Mouse (Mus musculus) stomach, embryonic 16.5 days (tissue): ENCODE results near the gene Auts2. TPM values are rescaled to one million over a fixed set of nuclear protein-coding genes. Genes with fewer than 3 reads are reported as not detected.

Experiments used
- ATAC-seq: fragments of 200-750 bp; cut with Nextera tagmentation; 2 replicates; pipeline ENCODE4 v1.8.0; 2017; ENCODE audit warnings: moderate number of reproducible peaks, moderate TSS enrichment; ENCODE audit not compliant: insufficient read depth, low FRiP score
- H3K27ac ChIP-seq: fragments of 300-500 bp; sonication (generic); 2 replicates; pipeline ENCODE4 v1.5.1; 2014; ENCODE audit warnings: low read length
- H3K27me3 ChIP-seq: fragments of 300-500 bp; sonication (generic); 2 replicates; pipeline ENCODE4 v1.6.1; 2014; ENCODE audit warnings: low read length, control low read depth, mixed read lengths; ENCODE audit not compliant: control insufficient read depth, insufficient read depth
- H3K36me3 ChIP-seq: fragments of 300-500 bp; sonication (generic); 2 replicates; pipeline ENCODE4 v1.6.1; 2014; ENCODE audit warnings: low read length; ENCODE audit not compliant: control insufficient read depth, insufficient read depth
- H3K4me1 ChIP-seq: fragments of 300-500 bp; sonication (generic); 2 replicates; pipeline ENCODE4 v1.6.1; 2014; ENCODE audit warnings: low read length, control low read depth, mixed read lengths; ENCODE audit not compliant: control insufficient read depth, insufficient read depth
- H3K4me2 ChIP-seq: fragments of 300-500 bp; sonication (generic); 2 replicates; pipeline ENCODE4 v1.6.1; 2014; ENCODE audit warnings: low read depth, low read length, mixed read lengths
- H3K4me3 ChIP-seq: fragments of 300-500 bp; sonication (generic); replicated peaks from 2 replicates; pipeline ENCODE4 v1.5.1; 2014; ENCODE audit warnings: mild to moderate bottlenecking, low read length
- H3K9ac ChIP-seq: fragments of 300-500 bp; sonication (generic); 2 replicates; pipeline ENCODE4 v1.6.1; 2014; ENCODE audit warnings: low read length
- H3K9me3 ChIP-seq: fragments of 300-500 bp; sonication (generic); replicated peaks from 2 replicates; pipeline ENCODE4 v1.6.1; 2016; ENCODE audit warnings: low read length, control low read depth; ENCODE audit not compliant: control insufficient read depth
- WGBS: fragments of 180-500 bp; shearing (Covaris S2); extraction: QIAGEN DNeasy Blood & Tissue Kit; methylation state at CpG from one replicate; pipeline ENCODE4 v1.1.7; 2014; 5-methylcytosine and 5-hydroxymethylcytosine counted together
- polyA plus RNA-seq: library from polyadenylated mRNA; unstranded; fragments of >200 nt; fragmentation: Nextera tagmentation; extraction: Ambion mirVana; gene quantifications from 2 replicates; pipeline ENCODE4 v1.2.1, GENCODE M21; 2015

Gene Auts2
- polyA plus RNA-seq, 1 experiment from 2014 or later = 20.1 TPM

DNA sequence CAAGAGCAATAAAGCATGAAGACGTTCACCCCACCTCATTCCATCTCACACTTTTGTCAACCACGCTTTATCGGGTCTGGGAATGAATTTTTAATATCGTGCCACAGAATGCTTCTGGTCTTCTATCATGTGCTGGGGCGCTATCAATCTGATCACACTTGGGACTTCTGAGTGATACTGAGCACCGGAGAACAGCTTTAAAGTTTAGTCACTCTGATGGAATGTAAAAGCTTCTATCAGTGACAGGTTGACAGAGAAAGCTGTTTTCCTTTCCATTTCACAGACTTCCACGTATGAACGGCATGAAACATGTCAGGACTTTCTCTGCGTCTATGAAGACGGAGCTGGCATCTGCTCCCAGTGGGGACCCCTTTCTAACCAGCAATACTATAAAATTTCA lies 739.5 kb downstream of the Auts2 start:
- Histone ChIP-seq H3K27me3 (no peaks in the 10 kb centered on the region), H3K9me3 (no peaks in the 10 kb centered on the region), H3K9ac (no peak overlapping the region), H3K4me2 (no peak overlapping the region), H3K4me1 (no peaks in the 10 kb centered on the region; the same call in 1 of the 2 replicates), H3K36me3 (no peaks in the 10 kb centered on the region), H3K27ac (no peak overlapping the region), H3K4me3 (no peak overlapping the region)
- ATAC-seq = no peak
- 67% methylated on average over 10 of the region's 10 CpGs for WGBS

DNA sequence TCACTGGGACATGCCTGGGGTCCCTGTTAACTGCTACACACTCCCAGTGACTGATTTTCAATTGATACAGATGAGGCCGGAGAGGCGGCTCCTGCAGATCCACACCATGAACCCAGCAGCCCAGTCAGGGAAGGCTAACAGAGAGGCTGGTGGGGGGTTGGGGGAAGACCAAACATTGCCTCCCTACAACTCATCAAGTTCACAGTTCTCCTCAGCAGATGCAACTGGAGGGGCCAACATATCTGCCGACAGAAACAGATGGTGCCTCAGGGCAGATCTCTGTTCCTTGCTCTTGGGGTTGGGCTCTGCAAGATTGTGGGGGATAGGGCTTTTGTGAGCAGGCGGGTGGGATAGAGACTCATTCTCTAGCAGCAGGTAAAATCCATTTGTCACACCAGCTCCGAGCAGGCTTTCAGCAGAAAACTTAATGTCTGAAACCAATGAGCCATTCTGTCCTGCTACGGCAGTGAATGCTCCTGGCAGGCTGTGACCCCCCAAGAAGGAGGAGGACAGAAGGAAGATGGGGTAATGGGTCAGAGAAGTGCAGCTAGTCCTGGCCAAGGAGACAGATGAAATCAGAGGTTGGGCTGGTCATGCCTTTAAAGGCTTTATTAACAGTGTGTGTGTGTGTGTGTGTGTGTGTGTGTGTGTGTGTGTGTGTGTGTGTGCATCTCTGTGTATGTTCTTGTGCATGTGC lies 740.7 kb downstream of the Auts2 start:
- no peak overlapping the region for H3K4me2 ChIP-seq
- H3K9me3 ChIP-seq = no peaks in the 10 kb centered on the region
- H3K27ac ChIP-seq = no peak overlapping the region
- H3K4me3 ChIP-seq = no peak overlapping the region
- H3K36me3 ChIP-seq = no peaks in the 10 kb centered on the region
- H3K9ac ChIP-seq = no peak overlapping the region
- no peak for ATAC-seq
- H3K27me3 ChIP-seq = no peaks in the 10 kb centered on the region
- WGBS = 52% methylated on average over 6 of the region's 6 CpGs
- H3K4me1 ChIP-seq = no peaks in the 10 kb centered on the region; the same call in 1 of the 2 replicates

DNA sequence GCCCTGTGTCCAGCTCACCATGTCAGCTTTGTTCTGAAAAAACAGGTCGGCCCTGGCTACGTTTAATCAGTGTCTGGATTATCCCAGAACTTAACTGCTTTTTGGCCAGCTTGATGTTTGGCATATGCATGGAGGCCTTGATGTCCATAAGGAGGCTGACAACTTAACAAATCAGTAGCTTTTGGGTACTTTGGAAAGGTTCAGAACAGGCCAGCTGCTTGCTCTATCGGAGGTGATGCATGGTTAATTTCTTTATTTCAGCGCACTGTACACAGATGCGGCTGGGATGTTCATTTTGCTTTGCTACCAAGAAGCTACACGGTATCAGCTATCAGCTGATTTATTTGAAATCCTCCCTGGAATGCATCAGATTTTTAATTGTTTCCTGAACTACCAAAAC lies 741.2 kb downstream of the Auts2 start:
- no peaks in the 10 kb centered on the region for H3K27me3 ChIP-seq
- no peak overlapping the region for H3K9ac ChIP-seq
- H3K27ac ChIP-seq = no peak overlapping the region
- H3K4me1 ChIP-seq = no peaks in the 10 kb centered on the region; the same call in 1 of the 2 replicates
- H3K4me2 ChIP-seq = no peak overlapping the region
- no peak for ATAC-seq
- H3K9me3 ChIP-seq = no peaks in the 10 kb centered on the region
- H3K4me3 ChIP-seq = no peak overlapping the region
- 65% methylated on average over 6 of the region's 6 CpGs for WGBS
- no peaks in the 10 kb centered on the region for H3K36me3 ChIP-seq

DNA sequence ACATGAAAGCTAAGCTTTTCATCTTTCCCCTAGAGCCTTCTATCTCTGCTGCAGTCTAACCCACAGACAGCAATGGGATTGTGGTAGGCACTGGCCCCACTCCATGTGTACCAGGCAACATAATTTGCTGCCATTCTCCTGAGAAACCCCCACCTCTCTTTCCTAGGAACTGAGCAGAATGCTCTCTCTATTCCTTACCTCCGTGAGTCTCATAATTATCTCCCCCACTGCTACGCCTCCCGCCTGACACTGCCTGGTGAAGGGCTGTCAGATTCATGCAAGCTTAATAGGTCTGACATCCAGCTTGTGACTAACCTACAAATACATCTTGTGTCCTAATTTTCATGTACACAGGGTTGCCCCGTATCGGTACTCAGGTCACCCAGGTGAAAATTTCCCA lies 744.8 kb downstream of the Auts2 start:
- no peak overlapping the region for H3K9ac ChIP-seq
- H3K27ac ChIP-seq = no peak overlapping the region
- H3K4me1 ChIP-seq = no peaks in the 10 kb centered on the region; the same call in 1 of the 2 replicates
- no peaks in the 10 kb centered on the region for H3K36me3 ChIP-seq
- H3K9me3 ChIP-seq = no peaks in the 10 kb centered on the region
- no peak for ATAC-seq
- H3K4me2 ChIP-seq = no peak overlapping the region
- no peak overlapping the region for H3K4me3 ChIP-seq
- H3K27me3 ChIP-seq = no peaks in the 10 kb centered on the region
- 90% methylated on average over 5 of the region's 5 CpGs for WGBS

DNA sequence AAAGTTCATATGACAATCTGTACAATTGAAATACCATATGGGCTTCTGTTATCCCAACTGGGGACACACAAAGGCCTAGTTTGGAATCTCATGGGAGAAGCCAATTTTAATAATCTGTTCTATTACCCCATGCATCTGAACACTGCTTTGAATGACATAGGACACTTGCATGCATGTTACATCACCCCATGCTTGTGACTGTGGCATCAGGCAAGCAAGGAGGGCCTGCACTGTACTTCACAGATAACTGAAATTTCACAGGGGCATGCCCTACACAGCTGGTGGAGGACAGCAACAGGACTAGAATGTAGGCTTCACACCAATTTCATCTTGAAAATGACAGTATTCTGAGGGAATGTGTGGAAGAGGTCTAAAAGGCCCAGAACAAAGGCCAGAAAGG lies 746.1 kb downstream of the Auts2 start:
- H3K4me3 ChIP-seq = no peak overlapping the region
- no peaks in the 10 kb centered on the region for H3K9me3 ChIP-seq
- H3K27me3 ChIP-seq = no peaks in the 10 kb centered on the region
- H3K36me3 ChIP-seq = no peaks in the 10 kb centered on the region
- no peaks in the 10 kb centered on the region for H3K4me1 ChIP-seq
- H3K27ac ChIP-seq = no peak overlapping the region
- H3K4me2 ChIP-seq = no peak overlapping the region
- no peak overlapping the region for H3K9ac ChIP-seq
- ATAC-seq = no peak

DNA sequence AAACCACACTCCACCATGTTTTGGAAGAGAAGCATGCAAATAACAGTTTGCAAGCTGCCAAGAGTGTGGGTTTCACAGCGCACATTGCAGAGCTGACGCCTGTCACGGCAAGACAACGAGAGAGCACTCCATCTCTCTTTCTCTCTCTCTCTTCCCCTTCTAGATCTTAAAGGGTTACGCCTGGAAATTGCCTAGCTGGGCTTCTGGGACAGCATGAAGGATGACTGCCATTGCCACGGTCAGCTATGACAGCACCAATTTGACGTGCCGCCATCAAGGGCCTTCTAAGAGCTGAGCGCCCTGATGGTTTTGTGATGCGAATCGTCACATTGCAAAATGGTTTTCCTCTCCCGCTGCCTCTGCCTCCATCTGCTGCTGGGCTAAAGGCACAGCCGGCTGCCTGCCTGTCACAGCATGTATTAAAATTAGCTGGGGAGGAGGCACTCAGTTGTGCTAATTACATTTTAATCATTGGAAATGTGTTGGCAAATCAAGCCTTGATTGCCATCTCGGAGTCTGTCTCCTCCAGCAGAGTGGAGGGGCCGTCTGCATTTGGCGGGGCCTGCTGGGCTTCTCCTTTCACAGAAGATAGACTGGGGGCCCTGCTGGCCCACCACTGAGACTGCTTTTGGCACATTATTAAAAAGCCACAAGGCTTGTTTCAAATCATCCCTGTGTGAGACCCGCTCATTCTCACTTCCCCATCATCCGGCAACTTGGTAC lies 748.6 kb downstream of the Auts2 start:
- Histone ChIP-seq H3K4me1 (no peaks in the 10 kb centered on the region), H3K27ac (no peak overlapping the region), H3K4me3 (no peak overlapping the region), H3K9me3 (no peaks in the 10 kb centered on the region), H3K36me3 (no peaks in the 10 kb centered on the region), H3K27me3 (no peaks in the 10 kb centered on the region), H3K9ac (no peak overlapping the region), H3K4me2 (no peak overlapping the region)
- 62% methylated on average over 18 of the region's 18 CpGs for WGBS
- no peak for ATAC-seq

DNA sequence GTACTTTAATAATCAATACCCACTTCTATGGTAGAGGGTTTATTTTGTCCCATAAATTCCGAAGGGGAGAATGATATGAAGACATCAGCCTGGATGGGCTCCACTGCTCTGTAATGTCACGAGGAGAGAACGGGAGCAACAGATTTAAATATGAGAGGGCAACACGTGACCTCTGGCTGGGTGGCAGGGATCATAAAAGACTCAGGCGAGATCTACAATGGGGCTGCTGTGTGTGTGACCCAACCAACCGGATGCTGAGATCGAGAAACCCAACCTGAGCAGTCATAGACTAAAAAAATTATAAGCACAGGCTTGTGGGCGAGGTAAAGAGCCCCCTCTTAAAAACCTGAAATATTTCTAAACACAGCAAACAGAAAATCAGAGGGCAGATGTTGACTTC lies 753.5 kb downstream of the Auts2 start:
- no peaks in the 10 kb centered on the region for H3K27me3 ChIP-seq
- no peak overlapping the region for H3K4me3 ChIP-seq
- no peak overlapping the region for H3K9ac ChIP-seq
- no peaks in the 10 kb centered on the region for H3K36me3 ChIP-seq
- 68% methylated on average over 8 of the region's 8 CpGs for WGBS
- ATAC-seq = no peak
- no peak overlapping the region for H3K4me2 ChIP-seq
- no peaks in the 10 kb centered on the region for H3K9me3 ChIP-seq
- H3K27ac ChIP-seq = no peak overlapping the region
- no peaks in the 10 kb centered on the region for H3K4me1 ChIP-seq

DNA sequence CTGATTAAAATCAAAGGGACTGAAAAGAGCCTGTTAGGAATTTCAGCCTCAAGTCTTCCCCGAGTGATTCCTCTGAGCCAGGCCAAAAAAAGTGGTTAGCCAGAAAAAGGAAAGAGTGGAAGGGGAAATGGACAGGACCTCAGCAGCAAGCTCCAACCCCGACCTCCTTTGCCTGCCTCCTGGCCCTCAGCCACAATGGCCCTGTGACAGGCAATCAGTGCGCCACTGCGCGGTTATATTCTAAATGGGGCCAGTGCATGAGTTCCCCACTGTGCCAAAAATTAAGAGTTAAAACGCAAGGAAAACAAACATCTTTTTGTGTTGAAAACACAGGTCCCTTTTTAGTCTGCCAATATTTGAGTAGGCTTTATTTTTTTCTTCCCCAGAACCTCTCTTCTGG lies 755.1 kb downstream of the Auts2 start:
- Histone ChIP-seq H3K4me3 (no peak overlapping the region), H3K4me1 (no peaks in the 10 kb centered on the region), H3K9me3 (no peaks in the 10 kb centered on the region), H3K27me3 (no peaks in the 10 kb centered on the region), H3K36me3 (no peaks in the 10 kb centered on the region), H3K27ac (no peak overlapping the region), H3K4me2 (no peak overlapping the region), H3K9ac (no peak overlapping the region)
- ATAC-seq = no peak
- WGBS = 67% methylated on average over 6 of the region's 6 CpGs

DNA sequence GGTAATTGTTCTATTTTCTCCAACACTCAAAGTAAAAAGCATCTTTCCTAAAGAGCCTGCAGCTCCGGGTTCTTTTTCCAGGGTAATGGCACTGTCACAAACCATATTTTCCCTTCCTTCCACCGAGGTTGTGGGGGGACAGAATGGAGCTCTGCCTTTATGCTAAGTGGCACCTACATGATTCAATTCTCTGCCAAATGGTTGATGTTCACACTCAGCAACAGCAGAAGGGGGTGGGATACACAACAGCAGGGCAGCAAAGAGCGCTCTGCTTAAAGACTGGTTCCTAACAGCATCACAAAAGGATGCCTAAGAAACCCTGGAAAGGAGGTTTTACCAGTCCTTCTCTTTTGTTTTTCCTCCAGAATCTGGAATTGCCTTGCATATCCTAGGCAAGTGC lies 759.9 kb downstream of the Auts2 start:
- Histone ChIP-seq H3K9ac (no peak overlapping the region), H3K27me3 (no peaks in the 10 kb centered on the region), H3K4me1 (no peaks in the 10 kb centered on the region), H3K9me3 (no peaks in the 10 kb centered on the region), H3K27ac (no peak overlapping the region), H3K36me3 (no peaks in the 10 kb centered on the region), H3K4me3 (no peak overlapping the region), H3K4me2 (no peak overlapping the region)
- no peak for ATAC-seq
- 66% methylated on average over 3 of the region's 3 CpGs for WGBS
